Mouse (Mus musculus): ENCODE measurements around the gene Tmprss9. TPM values are rescaled to one million over a fixed set of nuclear protein-coding genes. Genes with fewer than 3 reads are reported as not detected.

Tmprss9 gene
- total RNA-seq (2014; rRNA removed), result 0.09 and 0.11 TPM in 2 replicates
- polyA plus RNA-seq (2015; fragmentation: Nextera tagmentation; extraction: Ambion mirVana), result 0.27 and 0.31 TPM in 2 replicates

- TF ChIP-seq CTCF (IDR thresholded peaks at IDR 0.05), result no peak
- Histone ChIP-seq H3K4me3 (ENCODE audit: low read depth, low read length) (no peak within 1 kb of the TSS), H3K27me3 (ENCODE audit: insufficient read depth, low read length) (no peaks in the 10 kb centered on the region), H3K27ac (ENCODE audit: low read depth, low read length) (no peak within 1 kb of the TSS), H3K9ac (replicated peaks; ENCODE audit: low read length, poor library complexity, severe bottlenecking) (no peak within 1 kb of the TSS), H3K36me3 (ENCODE audit: insufficient read depth, low read length) (peaks cover 19% of the 10 kb centered on the region), H3K4me2 (ENCODE audit: low read depth, low read length, poor library complexity, severe bottlenecking) (no peak within 1 kb of the TSS), H3K9me3 (ENCODE audit: low read length) (no peaks in the 10 kb centered on the region), H3K4me1 (ENCODE audit: insufficient read depth, low read length) (no peaks in the 10 kb centered on the region)
- DNase-seq (ENCODE audit: low spot score) (no peak), ATAC-seq (ENCODE audit: low FRiP score) (no peak; the same call in 1 of the 2 replicates)
- 44% methylated on average over 9 of the region's 9 CpGs for WGBS
These were observed at the start of gene Tmprss9 for GRCm38 (mm10) chr10:80871581-80871980. Gene Tmprss9 (plus strand): TSS chr10:80871848.

DNA sequence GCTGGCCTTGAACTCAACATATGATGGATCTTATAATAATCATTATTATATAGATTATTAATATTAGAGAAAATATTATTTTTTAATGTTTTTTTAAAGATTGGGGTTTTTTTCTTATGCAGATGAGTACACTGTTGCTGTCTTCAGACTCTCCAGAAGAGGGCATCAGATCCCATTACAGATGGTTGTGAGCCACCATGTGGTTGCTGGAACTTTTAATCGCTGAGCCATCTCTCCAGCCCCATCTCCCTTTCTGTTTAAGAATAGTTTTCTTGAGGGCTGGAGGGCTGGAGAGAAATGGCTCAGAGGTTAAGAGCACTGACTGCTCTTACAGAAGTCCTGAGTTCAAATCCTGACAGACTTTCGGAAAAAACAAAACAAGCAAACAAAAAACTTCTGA is 49.7 kb upstream of the Tmprss9 start:
- ATAC-seq (ENCODE audit: low FRiP score), result no peak
- no peak for DNase-seq (ENCODE audit: low spot score)

DNA sequence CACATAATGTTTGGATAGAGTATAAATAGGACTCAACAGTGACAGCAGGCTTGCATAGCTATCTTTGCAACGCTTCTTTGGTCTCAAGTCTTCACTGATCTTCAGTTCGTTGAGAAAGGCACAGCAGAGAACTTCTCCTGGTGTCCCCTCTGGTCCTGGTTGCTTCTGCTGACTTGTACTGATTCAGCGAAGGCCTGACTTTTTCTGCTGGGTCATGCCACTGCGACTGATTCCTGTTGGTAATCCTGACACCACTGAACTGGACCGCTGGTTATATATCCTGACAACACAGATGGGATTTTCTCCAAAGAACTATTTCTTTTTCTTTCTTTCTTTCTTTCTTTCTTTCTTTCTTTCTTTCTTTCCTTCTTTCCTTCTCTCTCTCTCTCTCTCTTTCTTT is 49.1 kb upstream of the Tmprss9 start:
- H3K9ac ChIP-seq (replicated peaks; ENCODE audit: low read length, poor library complexity, severe bottlenecking), result no peak overlapping the region
- WGBS, result 89% methylated on average over 5 of the region's 5 CpGs

More for the DNA sequence above, 49.7 kb upstream of the Tmprss9 start:
- no peak overlapping the region for H3K4me2 ChIP-seq (ENCODE audit: low read depth, low read length, poor library complexity, severe bottlenecking)
- no peak overlapping the region for H3K9ac ChIP-seq (replicated peaks; ENCODE audit: low read length, poor library complexity, severe bottlenecking)
- no peaks in the 10 kb centered on the region for H3K4me1 ChIP-seq (ENCODE audit: insufficient read depth, low read length)
- no peak overlapping the region for H3K27ac ChIP-seq (ENCODE audit: low read depth, low read length)
- H3K27me3 ChIP-seq (ENCODE audit: insufficient read depth, low read length), result no peaks in the 10 kb centered on the region
- H3K4me3 ChIP-seq (ENCODE audit: low read depth, low read length), result no peak overlapping the region
- WGBS, result 38% methylated on average over 2 of the region's 2 CpGs
- TF ChIP-seq CTCF (IDR thresholded peaks at IDR 0.05), result peak; percentile 68
- no peaks in the 10 kb centered on the region for H3K9me3 ChIP-seq (ENCODE audit: low read length)
- no peaks in the 10 kb centered on the region for H3K36me3 ChIP-seq (ENCODE audit: insufficient read depth, low read length)

GRCm38 (mm10) chr10:80823316-80823715 is 48.3 kb upstream of the Tmprss9 start:
- DNase-seq (ENCODE audit: low spot score), result no peak
- ATAC-seq (ENCODE audit: low FRiP score), result no peak
- no peak; the same call in 1 of the 2 replicates for TF ChIP-seq CTCF (IDR thresholded peaks at IDR 0.05)
- Histone ChIP-seq H3K36me3 (ENCODE audit: insufficient read depth, low read length) (no peaks in the 10 kb centered on the region), H3K4me1 (ENCODE audit: insufficient read depth, low read length) (peaks cover 6% of the 10 kb centered on the region; the same call in 1 of the 2 replicates), H3K9me3 (ENCODE audit: low read length) (no peaks in the 10 kb centered on the region), H3K4me2 (ENCODE audit: low read depth, low read length, poor library complexity, severe bottlenecking) (no peak overlapping the region), H3K27me3 (ENCODE audit: insufficient read depth, low read length) (no peaks in the 10 kb centered on the region), H3K9ac (replicated peaks; ENCODE audit: low read length, poor library complexity, severe bottlenecking) (no peak overlapping the region), H3K27ac (ENCODE audit: low read depth, low read length) (no peak overlapping the region), H3K4me3 (ENCODE audit: low read depth, low read length) (no peak overlapping the region)
- 94% methylated on average over 1 of the region's 1 CpGs for WGBS

More for the DNA sequence above, 49.1 kb upstream of the Tmprss9 start:
- TF ChIP-seq CTCF (IDR thresholded peaks at IDR 0.05), result no peak
- no peak overlapping the region for H3K4me3 ChIP-seq (ENCODE audit: low read depth, low read length)
- H3K4me1 ChIP-seq (ENCODE audit: insufficient read depth, low read length), result peaks cover 1% of the 10 kb centered on the region; the same call in 1 of the 2 replicates
- no peaks in the 10 kb centered on the region for H3K36me3 ChIP-seq (ENCODE audit: insufficient read depth, low read length)
- H3K27me3 ChIP-seq (ENCODE audit: insufficient read depth, low read length), result no peaks in the 10 kb centered on the region
- no peak overlapping the region for H3K27ac ChIP-seq (ENCODE audit: low read depth, low read length)
- no peaks in the 10 kb centered on the region for H3K9me3 ChIP-seq (ENCODE audit: low read length)
- ATAC-seq (ENCODE audit: low FRiP score) (no peak), DNase-seq (ENCODE audit: low spot score) (no peak)
- H3K4me2 ChIP-seq (ENCODE audit: low read depth, low read length, poor library complexity, severe bottlenecking), result no peak overlapping the region

GRCm38 (mm10) chr10:80823847-80824643 is 47.6 kb upstream of the Tmprss9 start:
- WGBS, result 70% methylated on average over 8 of the region's 8 CpGs
- DNase-seq (ENCODE audit: low spot score), result no peak
- no peaks in the 10 kb centered on the region; the same call in 1 of the 2 replicates for H3K36me3 ChIP-seq (ENCODE audit: insufficient read depth, low read length)
- H3K9me3 ChIP-seq (ENCODE audit: low read length), result no peaks in the 10 kb centered on the region
- H3K4me1 ChIP-seq (ENCODE audit: insufficient read depth, low read length), result peaks cover 6% of the 10 kb centered on the region; the same call in 1 of the 2 replicates
- no peak for TF ChIP-seq CTCF (IDR thresholded peaks at IDR 0.05)
- H3K27ac ChIP-seq (ENCODE audit: low read depth, low read length), result no peak overlapping the region
- H3K4me2 ChIP-seq (ENCODE audit: low read depth, low read length, poor library complexity, severe bottlenecking), result no peak overlapping the region
- no peak overlapping the region for H3K9ac ChIP-seq (replicated peaks; ENCODE audit: low read length, poor library complexity, severe bottlenecking)
- no peak overlapping the region for H3K4me3 ChIP-seq (ENCODE audit: low read depth, low read length)
- no peak for ATAC-seq (ENCODE audit: low FRiP score)
- no peaks in the 10 kb centered on the region for H3K27me3 ChIP-seq (ENCODE audit: insufficient read depth, low read length)

- ATAC-seq (ENCODE audit: low FRiP score), result no peak
- no peak overlapping the region for H3K9ac ChIP-seq (replicated peaks; ENCODE audit: low read length, poor library complexity, severe bottlenecking)
- H3K36me3 ChIP-seq (ENCODE audit: insufficient read depth, low read length), result peaks cover 7% of the 10 kb centered on the region; the same call in 1 of the 2 replicates
- no peak overlapping the region for H3K4me3 ChIP-seq (ENCODE audit: low read depth, low read length)
- 81% methylated on average over 2 of the region's 2 CpGs for WGBS
- H3K4me2 ChIP-seq (ENCODE audit: low read depth, low read length, poor library complexity, severe bottlenecking), result no peak overlapping the region
- no peak overlapping the region for H3K27ac ChIP-seq (ENCODE audit: low read depth, low read length)
- no peak for TF ChIP-seq CTCF (IDR thresholded peaks at IDR 0.05)
- no peaks in the 10 kb centered on the region for H3K9me3 ChIP-seq (ENCODE audit: low read length)
- peaks cover 6% of the 10 kb centered on the region; the same call in 1 of the 2 replicates for H3K4me1 ChIP-seq (ENCODE audit: insufficient read depth, low read length)
- no peak for DNase-seq (ENCODE audit: low spot score)
- H3K27me3 ChIP-seq (ENCODE audit: insufficient read depth, low read length), result no peaks in the 10 kb centered on the region
These were observed 46.8 kb upstream of the Tmprss9 start for GRCm38 (mm10) chr10:80824827-80825226.
